Mouse (Mus musculus) layer of hippocampus, adult 2 months (tissue): ENCODE measurements at regions not wholly inside any gene's neighbourhood (a gene's known extent, or its start where the extent isn't known, plus 50 kb on each side); places are given as distances from the start of the nearest gene placed in this dataset.

Experiments
- DNase-seq, 2 experiments: peaks; one replicate each; pipeline ENCODE4 v3.0.0; 2022; ENCODE audit warnings: low spot score in 2 of 2
- H3K27ac ChIP-seq: fragments of 200-600 bp; 2 replicates; pipeline ENCODE4 v1.8.1; 2022
- H3K4me3 ChIP-seq: fragments of 200-600 bp; 2 replicates; pipeline ENCODE4 v1.8.1; 2022; ENCODE audit warnings: mild to moderate bottlenecking
- CTCF ChIP-seq: fragments of 200-600 bp; conservative IDR thresholded peaks from 2 replicates; pipeline ENCODE4 v1.8.1; 2022; ENCODE audit warnings: antibody characterized with exemption, mild to moderate bottlenecking, moderate library complexity

- no peak overlapping the region for H3K27ac ChIP-seq
- DNase-seq = no peak
- H3K4me3 ChIP-seq = no peak overlapping the region
- no peak for TF ChIP-seq CTCF
Measured at GRCm38 (mm10) chr4:150755446-150755845, 98.3 kb upstream of the Errfi1 start.

GRCm38 (mm10) chr4:150752151-150752550, 100.2 kb upstream of the Slc45a1 start:
- no peak for TF ChIP-seq CTCF
- no peak for DNase-seq
- H3K4me3 ChIP-seq = no peak overlapping the region
- H3K27ac ChIP-seq = no peak overlapping the region

- no peak for TF ChIP-seq CTCF
- peak overlapping the region; percentile 51; the same call in 1 of the 2 replicates for H3K27ac ChIP-seq
- DNase-seq = no peak
- H3K4me3 ChIP-seq = no peak overlapping the region
Measured at GRCm38 (mm10) chr4:150750445-150751213, 98.7 kb upstream of the Slc45a1 start.

- no peak for DNase-seq
- no peak for TF ChIP-seq CTCF
- Histone ChIP-seq H3K4me3 (no peak overlapping the region), H3K27ac (no peak overlapping the region)
Measured at GRCm38 (mm10) chr4:150749066-150749465, 97.1 kb upstream of the Slc45a1 start.

- no peak for TF ChIP-seq CTCF
- DNase-seq = no peak
- Histone ChIP-seq H3K27ac (no peak overlapping the region), H3K4me3 (no peak overlapping the region)
Measured at GRCm38 (mm10) chr4:150748099-150749000, 96.4 kb upstream of the Slc45a1 start.

DNA sequence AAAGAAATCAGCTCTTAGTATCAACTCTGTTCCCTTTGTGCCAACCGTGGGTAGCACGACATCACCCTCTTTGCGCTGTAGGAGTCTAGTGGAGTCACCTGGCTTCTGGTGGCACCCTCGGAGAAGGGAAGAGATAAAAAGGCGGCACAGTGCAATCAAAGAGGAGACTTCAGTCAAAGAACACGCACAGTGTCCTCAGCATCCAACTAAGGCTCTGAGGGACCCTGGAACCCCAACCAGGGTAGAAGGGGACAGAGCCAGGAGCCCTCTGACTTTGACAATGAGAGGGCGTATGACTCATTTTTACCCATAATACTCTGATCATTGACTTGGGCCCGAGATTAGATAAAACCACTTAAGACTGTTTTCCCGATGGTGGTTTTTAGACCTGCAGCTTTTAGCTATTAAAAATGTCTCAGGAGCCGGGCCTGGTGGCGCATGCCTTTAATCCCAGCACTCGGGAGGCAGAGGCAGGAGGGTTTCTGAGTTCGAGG, 94.5 kb upstream of the Slc45a1 start:
- DNase-seq = no peak
- H3K27ac ChIP-seq = peak overlapping the region; percentile 76
- no peak for TF ChIP-seq CTCF
- no peak overlapping the region for H3K4me3 ChIP-seq

GRCm38 (mm10) chr4:150745529-150746429, 93.8 kb upstream of the Slc45a1 start:
- Histone ChIP-seq H3K27ac (peak overlapping the region; percentile 76), H3K4me3 (no peak overlapping the region)
- peak; percentile 26 to 48 for DNase-seq
- no peak for TF ChIP-seq CTCF

DNA sequence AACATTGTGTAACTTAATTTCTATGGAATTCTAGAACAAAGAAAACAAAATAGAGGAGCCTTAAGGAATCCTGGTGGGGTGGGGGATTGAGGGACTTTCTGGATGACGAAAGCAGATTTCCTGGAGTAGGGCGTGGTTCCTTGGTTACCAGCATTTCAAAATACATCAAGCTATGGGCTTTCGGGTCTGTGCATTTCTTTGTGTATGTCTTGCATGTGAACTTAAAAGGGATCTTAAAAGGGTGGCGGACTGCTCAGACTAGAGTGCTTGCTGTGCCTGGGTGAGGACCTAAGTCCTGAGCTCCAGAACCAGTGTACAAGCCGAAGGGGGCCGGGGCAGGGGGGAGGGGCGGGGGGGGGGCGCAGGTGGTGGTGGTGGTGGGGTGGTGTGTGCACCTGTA, 91.5 kb upstream of the Slc45a1 start:
- Histone ChIP-seq H3K27ac (no peak overlapping the region), H3K4me3 (no peak overlapping the region)
- DNase-seq = no peak
- TF ChIP-seq CTCF = no peak

GRCm38 (mm10) chr4:150743103-150743502, 91.1 kb upstream of the Slc45a1 start:
- H3K27ac ChIP-seq = no peak overlapping the region
- no peak for DNase-seq
- H3K4me3 ChIP-seq = no peak overlapping the region
- TF ChIP-seq CTCF = no peak

GRCm38 (mm10) chr4:150741810-150742209, 89.8 kb upstream of the Slc45a1 start:
- DNase-seq = no peak
- no peak overlapping the region for H3K27ac ChIP-seq
- no peak for TF ChIP-seq CTCF
- no peak overlapping the region for H3K4me3 ChIP-seq

DNA sequence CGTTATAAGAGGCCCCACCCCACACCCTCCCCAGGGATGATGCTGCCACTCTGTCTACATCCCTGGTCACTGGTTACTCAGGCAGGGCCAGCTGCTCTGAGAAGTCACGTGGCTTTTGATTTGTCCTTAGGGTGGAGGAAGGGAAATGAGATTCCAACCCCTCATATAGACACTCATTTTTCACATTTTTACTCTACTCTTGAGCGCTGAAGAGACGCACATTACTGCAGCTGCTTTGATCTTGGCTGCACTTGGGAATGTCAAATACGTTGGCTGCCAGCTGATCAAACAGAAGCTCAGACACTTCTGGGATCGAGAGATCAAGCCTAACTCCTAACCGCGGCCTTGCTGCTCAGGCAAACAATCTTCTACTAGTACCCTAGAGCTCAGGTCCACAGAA, 88.2 kb upstream of the Slc45a1 start:
- Histone ChIP-seq H3K27ac (no peak overlapping the region), H3K4me3 (no peak overlapping the region)
- TF ChIP-seq CTCF = no peak

GRCm38 (mm10) chr4:150738736-150739135, 86.8 kb upstream of the Slc45a1 start:
- Histone ChIP-seq H3K4me3 (no peak overlapping the region), H3K27ac (no peak overlapping the region)
- TF ChIP-seq CTCF = no peak
- DNase-seq = no peak

More for the DNA sequence above, 88.2 kb upstream of the Slc45a1 start:
- no peak for DNase-seq
